Mouse (Mus musculus) macrophage (primary cell): ENCODE results near the gene Smim6. TPM values are rescaled to one million over a fixed set of nuclear protein-coding genes. Genes with fewer than 3 reads are reported as not detected.

Experiments
- H3K27ac ChIP-seq: fragments of 350-480 bp; formaldehyde crosslinking; 2 replicates; pipeline ENCODE4 v1.9.0; 2021
- H3K36me3 ChIP-seq: fragments of 350-480 bp; formaldehyde crosslinking; 2 replicates; pipeline ENCODE4 v1.9.0; 2021; ENCODE audit errors: inconsistent target
- H3K4me3 ChIP-seq: fragments of 350-480 bp; formaldehyde crosslinking; 2 replicates; pipeline ENCODE4 v1.9.0; 2021; ENCODE audit errors: inconsistent target
- H3K79me2 ChIP-seq: fragments of 350-480 bp; formaldehyde crosslinking; 2 replicates; pipeline ENCODE4 v1.9.0; 2021; ENCODE audit errors: inconsistent target
- WGBS: methylation state at CpG from one replicate; pipeline ENCODE4 v1.1.7; 2026; ENCODE audit warnings: inconsistent platforms; ENCODE audit not compliant: missing documents; 5-methylcytosine and 5-hydroxymethylcytosine counted together
- polyA plus RNA-seq: library from polyadenylated mRNA; stranded (reverse); fragments of 250-400 nt; gene quantifications from 3 replicates; pipeline ENCODE4 v1.2.4, GENCODE M21; 2018; ENCODE audit warnings: inconsistent platforms
- total RNA-seq, 78 experiments: library from RNA; depleted of rRNA; stranded (reverse); fragments of 250-400 nt; gene quantifications; 1 replicate in 9 of 78; 2 replicates in 24 of 78; 3 replicates in 43 of 78; 4 replicates in 2 of 78; pipeline ENCODE4 v1.2.4; 2018; ENCODE audit warnings: inconsistent platforms in 56 of 78

Smim6 gene
- total RNA-seq (2018; cell fraction: chromatin; rRNA removed): not detected
- not detected for total RNA-seq (2018; cell fraction: cytosol; rRNA removed)
- total RNA-seq (2018; cell fraction: nucleus; rRNA removed): not detected
- not detected in 3 replicates for polyA plus RNA-seq

DNA sequence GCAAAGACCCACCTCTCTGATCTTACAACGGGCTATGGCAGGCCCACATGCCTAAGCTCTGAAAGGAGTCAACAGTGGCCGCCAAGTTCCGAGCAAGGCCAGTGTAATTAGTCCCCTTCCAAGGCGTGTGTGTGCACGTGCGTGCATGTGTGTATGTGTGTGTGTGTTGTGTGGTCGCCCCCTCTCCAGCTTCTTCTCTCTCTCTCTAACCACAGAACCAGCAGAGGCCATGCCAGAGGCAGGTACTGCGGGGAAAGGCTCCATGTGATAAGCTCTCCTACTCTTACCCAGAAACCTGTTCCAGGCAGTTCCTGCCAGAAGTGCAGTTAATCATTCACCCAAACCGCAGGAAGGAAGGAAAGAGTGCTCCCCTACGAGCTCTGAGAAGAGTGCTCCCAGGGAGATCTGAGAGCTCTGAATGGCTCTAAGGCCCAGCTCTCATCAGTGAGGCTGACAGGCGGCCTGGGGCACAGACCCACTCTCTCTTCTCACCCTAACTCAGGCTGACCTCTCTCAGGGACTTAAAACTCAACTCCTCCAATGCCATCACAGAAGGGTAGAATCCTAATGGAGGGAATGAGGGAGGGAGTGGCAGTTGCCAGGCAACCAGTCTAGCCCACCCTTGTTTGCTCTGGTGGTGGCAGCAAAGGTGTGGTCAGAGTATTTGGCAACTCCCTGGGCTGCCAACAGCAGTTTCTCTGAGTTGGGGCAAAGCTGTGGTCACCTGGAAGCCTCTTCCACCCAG lies at the start of gene Smim6:
Smim6 (plus strand) TSS at position 386 of the 745 bp plus-strand sequence.
- Histone ChIP-seq H3K27ac (no peak within 1 kb of the TSS), H3K79me2 (no peaks in the 10 kb centered on the region), H3K4me3 (no peak within 1 kb of the TSS), H3K36me3 (peaks cover 28% of the 10 kb centered on the region; the same call in 1 of the 2 replicates)
- 44% methylated on average over 11 of the region's 11 CpGs for WGBS

DNA sequence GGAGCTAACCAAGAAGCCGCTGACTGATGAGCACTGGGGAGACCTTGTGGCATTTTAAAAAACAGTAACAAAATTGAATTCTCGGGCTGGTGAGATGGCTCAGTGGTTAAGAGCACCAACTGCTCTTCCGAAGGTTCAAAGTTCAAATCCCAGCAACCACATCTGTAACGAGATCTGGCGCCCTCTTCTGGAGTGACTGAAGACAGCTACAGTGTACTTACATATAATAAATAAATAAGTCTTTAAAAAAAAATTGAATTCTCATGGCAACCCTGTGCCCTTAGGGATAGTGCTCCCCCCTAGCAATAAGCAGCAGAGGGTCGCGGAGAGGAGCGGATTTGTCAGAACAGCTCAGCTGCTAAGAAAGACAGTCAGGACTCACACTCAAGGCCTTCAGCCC lies 47.9 kb upstream of the Smim6 start:
- Histone ChIP-seq H3K36me3 (no peaks in the 10 kb centered on the region), H3K4me3 (no peak overlapping the region), H3K27ac (no peak overlapping the region), H3K79me2 (no peaks in the 10 kb centered on the region)
- WGBS: 81% methylated on average over 8 of the region's 8 CpGs

DNA sequence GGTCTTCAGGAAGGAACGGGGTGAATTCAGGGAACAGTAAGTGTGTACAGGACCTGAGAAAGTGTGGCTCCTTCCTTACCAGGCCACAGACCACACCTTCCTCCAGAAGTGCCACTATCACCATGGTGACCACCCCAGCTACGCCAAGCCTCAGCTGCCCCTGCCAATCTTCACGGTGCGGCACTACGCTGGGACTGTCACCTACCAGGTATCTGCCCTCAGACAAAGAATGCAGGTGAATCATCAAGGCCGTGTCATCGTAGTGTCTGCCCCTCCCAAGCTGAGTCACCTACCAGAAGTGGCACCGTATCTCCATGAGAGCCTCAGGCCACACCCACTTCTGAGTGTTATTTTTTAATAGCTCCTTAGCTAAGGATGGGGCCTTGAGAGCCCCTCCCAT lies 42.4 kb upstream of the Smim6 start:
- Histone ChIP-seq H3K4me3 (no peak overlapping the region), H3K79me2 (no peaks in the 10 kb centered on the region), H3K36me3 (no peaks in the 10 kb centered on the region), H3K27ac (no peak overlapping the region)
- 16% methylated on average over 8 of the region's 8 CpGs for WGBS

DNA sequence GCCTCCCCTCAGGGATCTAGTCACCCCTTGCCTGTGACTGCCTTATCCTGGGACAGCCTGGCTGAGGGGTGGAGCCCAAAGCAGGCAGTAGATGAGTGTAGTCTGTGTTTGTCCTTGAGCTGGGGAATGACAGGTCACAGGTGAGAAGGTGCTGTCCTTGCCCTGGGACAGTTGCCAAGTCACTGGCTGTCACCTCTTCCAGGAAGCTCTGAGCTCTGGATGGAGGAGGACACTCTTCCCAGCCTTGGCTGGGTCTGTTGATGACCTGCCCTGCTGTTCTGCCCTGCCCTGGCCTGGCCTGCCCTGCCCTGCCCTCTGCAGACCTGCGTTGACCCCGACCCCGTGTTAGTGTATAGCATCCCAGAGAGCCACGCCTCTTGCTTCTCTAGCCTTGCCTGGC lies 39.4 kb upstream of the Smim6 start:
- Histone ChIP-seq H3K36me3 (no peaks in the 10 kb centered on the region), H3K4me3 (no peak overlapping the region), H3K27ac (no peak overlapping the region), H3K79me2 (no peaks in the 10 kb centered on the region)
- WGBS: 89% methylated on average over 4 of the region's 4 CpGs

DNA sequence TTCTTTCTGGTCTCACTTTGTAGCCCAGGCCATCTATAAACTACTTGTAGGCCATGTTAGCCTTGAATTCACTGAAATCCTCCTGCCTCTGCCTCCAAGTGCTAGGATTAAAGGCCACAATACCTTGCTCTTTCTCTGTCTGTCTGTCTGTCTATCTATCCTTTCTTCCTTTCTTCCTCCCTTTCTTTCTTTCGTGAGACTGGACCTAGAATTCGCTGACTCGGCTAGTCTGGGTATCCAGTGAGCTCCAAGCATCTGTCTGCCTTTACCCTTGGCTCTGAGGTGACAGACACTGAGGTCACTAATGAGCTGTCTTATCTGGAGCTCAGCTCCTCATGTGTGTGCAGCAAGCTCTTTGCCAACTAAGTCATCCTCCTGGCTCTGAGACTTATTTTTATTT lies 35.9 kb upstream of the Smim6 start:
- 100% methylated on average over 3 of the region's 3 CpGs for WGBS
- no peaks in the 10 kb centered on the region for H3K36me3 ChIP-seq
- no peak overlapping the region for H3K27ac ChIP-seq
- no peak overlapping the region for H3K4me3 ChIP-seq
- no peaks in the 10 kb centered on the region for H3K79me2 ChIP-seq

DNA sequence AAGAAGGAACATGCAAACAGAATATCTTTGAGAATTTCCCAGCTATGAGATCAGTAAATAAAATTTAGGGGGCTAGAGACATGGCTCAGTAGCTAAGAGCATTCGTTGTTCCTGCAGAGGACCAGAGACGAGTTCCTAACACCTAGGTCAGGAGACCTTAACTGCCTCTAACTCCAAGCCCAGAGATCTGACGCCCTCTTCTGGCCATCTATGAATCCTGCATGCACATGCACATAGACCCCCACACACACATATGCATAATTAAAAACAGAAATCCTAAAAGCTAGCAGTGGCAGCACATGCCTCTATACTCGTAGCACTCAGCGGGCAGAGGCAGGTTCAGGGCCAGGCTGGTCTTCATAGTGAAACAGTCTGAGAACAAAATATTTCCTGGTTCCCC lies 35.4 kb upstream of the Smim6 start:
- Histone ChIP-seq H3K4me3 (no peak overlapping the region), H3K36me3 (no peaks in the 10 kb centered on the region), H3K27ac (no peak overlapping the region), H3K79me2 (no peaks in the 10 kb centered on the region)
- 87% methylated on average over 5 of the region's 5 CpGs for WGBS

DNA sequence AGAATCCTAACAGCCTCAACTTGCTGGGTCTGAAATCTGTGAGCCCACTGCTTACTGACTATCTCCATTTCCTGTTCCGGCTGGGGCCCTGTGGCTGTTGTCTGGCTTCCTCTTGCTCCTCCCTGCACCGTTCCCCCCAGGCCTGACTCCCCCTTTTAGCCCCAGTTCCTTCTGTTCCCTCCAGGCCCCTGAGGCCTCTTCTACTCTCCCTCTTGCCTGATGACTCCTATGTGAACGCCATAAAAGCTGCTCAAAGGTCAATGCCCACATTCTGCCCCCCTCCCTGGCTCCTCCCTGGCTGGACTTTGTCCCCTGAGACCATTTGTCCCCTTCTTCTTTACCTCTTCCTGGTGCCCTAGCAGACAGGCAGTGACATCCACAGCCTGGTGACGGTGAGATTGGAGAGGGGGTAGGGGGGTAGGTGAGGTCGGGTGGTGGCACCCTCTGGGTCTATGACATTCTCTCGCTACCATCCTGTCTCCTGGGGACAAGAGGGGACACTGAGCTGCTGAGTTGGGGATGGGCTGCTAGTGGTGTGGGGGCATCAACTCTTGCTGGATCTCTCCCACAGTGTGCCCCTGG lies 34.6 kb upstream of the Smim6 start:
- Histone ChIP-seq H3K27ac (no peak overlapping the region), H3K79me2 (no peaks in the 10 kb centered on the region), H3K36me3 (no peaks in the 10 kb centered on the region), H3K4me3 (no peak overlapping the region)
- WGBS: 43% methylated on average over 6 of the region's 6 CpGs

DNA sequence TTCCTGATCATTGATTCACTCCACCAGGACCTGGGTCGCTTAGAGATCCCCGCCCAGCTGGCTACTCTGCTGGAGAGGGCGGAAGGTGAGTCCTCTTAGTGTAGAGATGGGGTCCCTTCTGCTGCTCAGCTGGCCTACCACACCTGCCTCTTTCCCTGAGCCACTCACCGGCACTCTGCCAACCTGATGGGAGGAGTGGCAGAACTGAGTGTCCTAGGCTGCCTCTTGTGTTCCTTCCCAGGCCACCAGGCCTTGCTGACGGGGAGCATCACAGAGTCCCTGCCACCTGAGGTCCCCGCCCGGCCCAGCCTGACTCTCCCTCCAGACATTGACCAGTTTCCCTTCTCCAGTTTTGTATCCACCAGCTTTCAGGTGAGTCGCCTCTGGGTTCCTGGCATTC lies 33.7 kb upstream of the Smim6 start:
- Histone ChIP-seq H3K27ac (no peak overlapping the region), H3K79me2 (no peaks in the 10 kb centered on the region), H3K36me3 (no peaks in the 10 kb centered on the region), H3K4me3 (no peak overlapping the region)
- WGBS: 96% methylated on average over 8 of the region's 8 CpGs

DNA sequence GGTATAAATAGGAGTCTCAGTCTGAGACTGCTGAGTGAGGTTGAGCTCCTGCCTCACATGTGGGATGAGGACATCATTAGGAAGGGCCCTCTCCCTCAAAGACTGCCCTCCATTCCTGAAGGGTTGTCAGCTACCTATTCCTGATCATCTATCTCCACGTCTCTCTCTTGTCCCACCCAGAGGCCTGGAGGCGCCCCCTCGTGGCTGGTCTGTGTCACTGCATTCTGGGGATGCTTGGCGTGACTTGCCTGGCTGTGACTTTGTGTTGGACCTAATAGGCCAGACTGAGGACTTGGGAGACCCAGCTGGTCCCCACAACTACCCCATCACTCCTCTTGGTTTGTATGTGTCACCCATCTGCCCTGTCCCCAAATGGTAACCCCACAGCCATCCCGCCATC lies 30.8 kb upstream of the Smim6 start:
- Histone ChIP-seq H3K27ac (no peak overlapping the region), H3K79me2 (no peaks in the 10 kb centered on the region), H3K4me3 (no peak overlapping the region), H3K36me3 (no peaks in the 10 kb centered on the region)
- WGBS: 28% methylated on average over 5 of the region's 5 CpGs

DNA sequence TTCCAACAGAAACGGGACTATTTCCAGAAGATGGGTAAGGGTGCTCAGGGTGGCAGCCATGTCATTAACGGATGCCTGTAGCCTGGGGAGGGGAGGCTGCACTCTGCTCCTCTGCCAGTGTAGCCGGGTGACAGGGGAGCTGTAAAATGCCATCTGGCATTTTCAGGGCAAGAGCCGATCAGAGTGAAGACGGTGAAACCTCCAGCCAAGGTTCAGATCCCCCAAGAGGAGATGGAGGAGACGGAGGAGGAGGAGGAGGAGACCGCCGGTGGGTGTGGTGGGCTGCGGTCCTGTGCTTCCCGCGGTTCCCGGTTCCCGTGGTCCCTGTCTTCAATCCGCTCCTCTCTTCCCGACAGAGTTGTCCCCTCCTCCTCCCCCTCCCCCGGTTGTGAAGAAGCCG lies 28.6 kb upstream of the Smim6 start:
- no peaks in the 10 kb centered on the region for H3K79me2 ChIP-seq
- H3K4me3 ChIP-seq: no peak overlapping the region
- 73% methylated on average over 14 of the region's 17 CpGs for WGBS
- H3K27ac ChIP-seq: no peak overlapping the region
- H3K36me3 ChIP-seq: no peaks in the 10 kb centered on the region

DNA sequence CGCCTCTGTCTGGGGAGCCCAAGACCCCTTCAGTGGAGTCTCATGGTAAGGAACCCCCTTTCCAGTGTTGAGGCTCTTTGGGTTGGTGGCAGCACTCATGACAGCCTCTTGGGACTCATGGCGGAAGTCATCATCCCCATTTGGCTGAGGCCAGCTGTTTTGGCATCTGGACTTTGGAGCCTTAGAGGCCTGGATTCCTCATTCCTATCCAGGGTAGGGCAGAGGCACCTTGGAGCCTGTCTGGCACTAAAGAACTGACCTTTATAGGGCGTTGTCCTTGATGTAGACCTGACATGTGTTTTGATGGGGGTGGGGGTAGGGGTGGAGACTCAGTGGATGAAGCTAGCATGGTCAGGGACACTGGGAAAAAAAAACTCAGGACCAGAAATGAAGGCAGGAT lies 27.5 kb upstream of the Smim6 start:
- Histone ChIP-seq H3K36me3 (no peaks in the 10 kb centered on the region), H3K4me3 (no peak overlapping the region), H3K79me2 (no peaks in the 10 kb centered on the region), H3K27ac (no peak overlapping the region)
- 100% methylated on average over 3 of the region's 3 CpGs for WGBS

DNA sequence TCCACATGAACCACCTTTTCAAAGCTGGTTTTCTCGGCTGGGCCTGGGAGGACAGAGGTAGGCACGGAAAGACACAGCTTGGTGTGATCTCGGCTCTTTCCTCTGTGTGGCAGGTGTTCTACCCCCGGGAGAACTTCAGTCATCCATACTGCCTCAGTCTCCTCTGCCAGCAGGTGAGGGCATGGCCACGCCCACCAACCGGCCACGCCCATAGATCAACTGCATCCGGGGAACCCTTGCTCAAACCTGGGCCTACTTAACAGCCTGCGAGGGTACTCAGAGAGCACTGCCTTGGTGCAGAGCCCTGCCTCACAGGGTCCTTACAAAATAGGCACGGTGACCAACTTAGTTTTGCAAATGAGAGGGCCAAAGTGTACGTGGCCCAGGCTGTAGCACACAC lies 26.5 kb upstream of the Smim6 start:
- 90% methylated on average over 11 of the region's 11 CpGs for WGBS
- Histone ChIP-seq H3K79me2 (no peaks in the 10 kb centered on the region), H3K27ac (no peak overlapping the region), H3K4me3 (no peak overlapping the region), H3K36me3 (no peaks in the 10 kb centered on the region)

DNA sequence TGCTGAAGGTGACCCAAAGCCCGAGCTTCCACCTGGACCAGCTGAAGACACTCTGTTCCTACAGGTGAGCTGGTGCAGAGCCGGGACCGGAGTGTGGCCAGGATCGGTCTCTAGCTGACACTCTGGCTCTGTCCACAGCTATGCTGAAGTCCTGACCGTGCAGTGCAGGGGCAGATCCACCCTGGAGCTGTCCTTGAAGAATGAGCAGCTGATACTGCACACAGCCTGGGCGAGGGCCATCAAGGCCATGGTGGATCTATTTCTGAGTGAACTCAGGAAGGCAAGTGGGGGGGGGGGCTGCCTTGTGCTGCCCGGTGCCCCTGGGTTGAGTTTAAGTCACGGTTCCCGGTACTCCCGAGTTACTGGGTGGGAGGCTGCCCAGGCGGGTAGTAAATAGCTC lies 25.4 kb upstream of the Smim6 start:
- Histone ChIP-seq H3K4me3 (no peak overlapping the region), H3K27ac (no peak overlapping the region), H3K79me2 (no peaks in the 10 kb centered on the region), H3K36me3 (no peaks in the 10 kb centered on the region)
- 97% methylated on average over 11 of the region's 11 CpGs for WGBS

DNA sequence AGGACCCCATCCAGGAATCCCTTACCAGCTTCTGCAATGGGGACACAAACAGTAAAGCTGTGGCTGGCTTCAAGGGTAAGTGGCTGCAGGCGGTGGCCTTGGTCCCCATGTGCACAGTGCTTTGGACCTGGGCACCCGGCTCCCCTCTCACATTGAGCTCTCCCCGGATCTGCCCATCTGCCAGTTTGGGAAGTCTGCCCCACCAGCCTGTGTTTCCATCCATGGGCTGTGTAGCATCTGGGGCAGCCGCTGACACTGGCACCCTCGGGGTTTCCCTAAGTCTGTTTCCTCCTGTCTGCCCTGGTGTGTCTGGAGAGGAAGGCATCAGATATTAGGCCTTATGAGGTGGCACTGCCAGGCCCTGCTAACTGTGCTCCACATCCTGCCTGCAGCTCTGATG lies 23.8 kb upstream of the Smim6 start:
- no peaks in the 10 kb centered on the region; the same call in 1 of the 2 replicates for H3K36me3 ChIP-seq
- 67% methylated on average over 5 of the region's 5 CpGs for WGBS

DNA sequence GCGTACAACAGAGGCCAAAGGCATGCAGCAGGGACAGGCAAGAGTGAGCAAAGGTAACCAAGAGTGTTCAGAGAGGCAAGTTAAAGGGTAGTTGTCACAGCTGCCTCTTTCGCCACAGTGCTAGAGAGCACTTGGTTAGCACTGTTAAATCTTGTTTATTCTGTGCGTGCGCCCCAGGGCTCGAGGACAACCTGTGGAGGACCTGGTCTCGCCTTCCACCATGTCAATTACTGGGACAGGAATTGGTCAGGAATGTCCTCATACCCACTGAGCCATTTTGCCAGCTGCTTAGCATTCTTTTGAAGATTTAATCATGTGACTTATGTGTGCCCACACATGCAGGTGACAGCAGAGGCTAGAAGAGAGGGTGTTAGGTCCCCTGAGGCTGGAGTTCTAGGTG lies 22.7 kb upstream of the Smim6 start:
- WGBS: 92% methylated on average over 6 of the region's 6 CpGs
- Histone ChIP-seq H3K36me3 (peaks cover 7% of the 10 kb centered on the region; the same call in 1 of the 2 replicates), H3K4me3 (no peak overlapping the region), H3K79me2 (no peaks in the 10 kb centered on the region), H3K27ac (no peak overlapping the region)

More for the DNA sequence above, 23.8 kb upstream of the Smim6 start:
- Histone ChIP-seq H3K79me2 (no peaks in the 10 kb centered on the region), H3K4me3 (no peak overlapping the region), H3K27ac (no peak overlapping the region)
